Mouse (Mus musculus) stomach, embryonic 14.5 days (tissue): ENCODE data around the gene Rnf157. TPM values are rescaled to one million over a fixed set of nuclear protein-coding genes. Genes with fewer than 3 reads are reported as not detected.

Source experiments
- ATAC-seq: fragments of 200-750 bp; cut with Nextera tagmentation; 2 replicates; pipeline ENCODE4 v1.8.0; 2017; ENCODE audit warnings: low read depth, moderate TSS enrichment; ENCODE audit not compliant: insufficient number of reproducible peaks, insufficient read depth, low FRiP score
- H3K27ac ChIP-seq: fragments of 300-500 bp; sonication (generic); 2 replicates; pipeline ENCODE4 v1.5.1; 2014; ENCODE audit warnings: mild to moderate bottlenecking, low read length, moderate library complexity, mixed read lengths
- H3K27me3 ChIP-seq: fragments of 300-500 bp; sonication (generic); 2 replicates; pipeline ENCODE4 v1.6.1; 2014; ENCODE audit warnings: low read length, control low read depth, mixed read lengths; ENCODE audit not compliant: control insufficient read depth, insufficient read depth
- H3K36me3 ChIP-seq: fragments of 300-500 bp; sonication (generic); 2 replicates; pipeline ENCODE4 v1.6.1; 2014; ENCODE audit warnings: mild to moderate bottlenecking, control low read depth, low read length, moderate library complexity, mixed read lengths; ENCODE audit not compliant: control insufficient read depth, insufficient read depth
- H3K4me1 ChIP-seq: fragments of 300-500 bp; sonication (generic); 2 replicates; pipeline ENCODE4 v1.6.1; 2014; ENCODE audit warnings: low read length, control low read depth, mixed read lengths; ENCODE audit not compliant: control insufficient read depth, insufficient read depth
- H3K4me2 ChIP-seq: fragments of 300-500 bp; sonication (generic); replicated peaks from 2 replicates; pipeline ENCODE4 v1.6.1; 2014; ENCODE audit warnings: low read depth, low read length, control low read depth
- H3K4me3 ChIP-seq: fragments of 300-500 bp; sonication (generic); 2 replicates; pipeline ENCODE4 v1.5.1; 2014; ENCODE audit warnings: low read depth, low read length, control low read depth
- H3K9ac ChIP-seq: fragments of 300-500 bp; sonication (generic); replicated peaks from 2 replicates; pipeline ENCODE4 v1.6.1; 2014; ENCODE audit warnings: low read depth, mild to moderate bottlenecking, control low read depth, low read length, moderate library complexity, mixed read lengths
- H3K9me3 ChIP-seq: fragments of 300-500 bp; sonication (generic); 2 replicates; pipeline ENCODE4 v1.6.1; 2016; ENCODE audit warnings: low read depth, low read length, control low read depth; ENCODE audit not compliant: control insufficient read depth
- whole genome bisulfite sequencing: fragments of 180-500 bp; shearing (Covaris S2); extraction: QIAGEN DNeasy Blood & Tissue Kit; methylation state at CpG from one replicate; pipeline ENCODE4 v1.1.7; 2014; 5-methylcytosine and 5-hydroxymethylcytosine counted together
- polyA plus RNA-seq: library from polyadenylated mRNA; unstranded; fragments of >200 nt; fragmentation: Nextera tagmentation; extraction: Ambion mirVana; gene quantifications from 2 replicates; pipeline ENCODE4 v1.2.1, GENCODE M21; 2014

Gene Rnf157
- polyA plus RNA-seq, 1 experiment from 2014 or later: 12.8 TPM

GRCm38 (mm10) chr11:116335244-116336036 lies 77.4 kb downstream of the Rnf157 start, which contains the start of gene Foxj1:
Gene Foxj1 (minus strand): TSS chr11:116335399.
- Histone ChIP-seq H3K27ac (no peak within 1 kb of the TSS), H3K4me1 (peaks cover 28% of the 10 kb centered on the region), H3K27me3 (peaks cover 18% of the 10 kb centered on the region), H3K4me2 (peak within 1 kb of the TSS; percentile 96), H3K9ac (peak within 1 kb of the TSS; percentile 28; the same call in 1 of the 2 replicates), H3K36me3 (no peaks in the 10 kb centered on the region), H3K4me3 (peak within 1 kb of the TSS; percentile 54), H3K9me3 (no peaks in the 10 kb centered on the region)
- peak; percentile 87 for ATAC-seq
- WGBS: 0% methylated on average over 59 of the region's 61 CpGs

- Histone ChIP-seq H3K36me3 (no peaks in the 10 kb centered on the region), H3K27me3 (peaks cover 18% of the 10 kb centered on the region), H3K4me2 (peak overlapping the region; percentile 96), H3K9me3 (no peaks in the 10 kb centered on the region), H3K4me1 (peaks cover 33% of the 10 kb centered on the region), H3K27ac (no peak overlapping the region), H3K4me3 (peak overlapping the region; percentile 20), H3K9ac (no peak overlapping the region; the same call in 1 of the 2 replicates)
- ATAC-seq: no peak
- WGBS: 9% methylated on average over 26 of the region's 26 CpGs
These were observed 78.4 kb downstream of the Rnf157 start for GRCm38 (mm10) chr11:116334417-116334782.

- ATAC-seq: no peak
- Histone ChIP-seq H3K9ac (no peak overlapping the region; the same call in 1 of the 2 replicates), H3K9me3 (no peaks in the 10 kb centered on the region), H3K4me3 (peak overlapping the region; percentile 20), H3K4me2 (peak overlapping the region; percentile 96), H3K4me1 (peaks cover 34% of the 10 kb centered on the region), H3K36me3 (no peaks in the 10 kb centered on the region), H3K27ac (no peak overlapping the region), H3K27me3 (peaks cover 18% of the 10 kb centered on the region)
- WGBS: 24% methylated on average over 31 of the region's 31 CpGs
These were observed 79.1 kb downstream of the Rnf157 start for GRCm38 (mm10) chr11:116333526-116334416.

GRCm38 (mm10) chr11:116332983-116333270 lies 79.9 kb downstream of the Rnf157 start:
- Histone ChIP-seq H3K36me3 (no peaks in the 10 kb centered on the region), H3K4me1 (peaks cover 34% of the 10 kb centered on the region), H3K4me2 (no peak overlapping the region), H3K4me3 (no peak overlapping the region), H3K9ac (no peak overlapping the region), H3K27me3 (peaks cover 18% of the 10 kb centered on the region), H3K27ac (0 out of 2 replicates have a peak overlapping the region, but pooled peaks have one; percentile 33), H3K9me3 (no peaks in the 10 kb centered on the region)
- ATAC-seq: no peak
- WGBS: 73% methylated on average over 3 of the region's 3 CpGs

- no peak overlapping the region for H3K9ac ChIP-seq
- no peak overlapping the region for H3K4me3 ChIP-seq
- H3K4me2 ChIP-seq: no peak overlapping the region
- WGBS: 39% methylated on average over 19 of the region's 19 CpGs
- H3K4me1 ChIP-seq: peaks cover 34% of the 10 kb centered on the region
- no peaks in the 10 kb centered on the region for H3K36me3 ChIP-seq
- no peak for ATAC-seq
- peaks cover 18% of the 10 kb centered on the region for H3K27me3 ChIP-seq
- no peaks in the 10 kb centered on the region for H3K9me3 ChIP-seq
- H3K27ac ChIP-seq: no peak overlapping the region
These were observed 80.4 kb downstream of the Rnf157 start for GRCm38 (mm10) chr11:116332232-116332982.

- no peak overlapping the region for H3K4me2 ChIP-seq
- H3K27ac ChIP-seq: peak overlapping the region; percentile 45; the same call in 1 of the 2 replicates
- 62% methylated on average over 7 of the region's 7 CpGs for WGBS
- H3K9me3 ChIP-seq: no peaks in the 10 kb centered on the region
- H3K27me3 ChIP-seq: peaks cover 18% of the 10 kb centered on the region
- no peak overlapping the region for H3K9ac ChIP-seq
- H3K4me3 ChIP-seq: no peak overlapping the region
- no peak for ATAC-seq
- H3K4me1 ChIP-seq: peaks cover 34% of the 10 kb centered on the region
- no peaks in the 10 kb centered on the region for H3K36me3 ChIP-seq
These were observed 82.7 kb downstream of the Rnf157 start for GRCm38 (mm10) chr11:116330211-116330518.

GRCm38 (mm10) chr11:116329314-116330210 lies 83.3 kb downstream of the Rnf157 start:
- H3K27me3 ChIP-seq: peaks cover 12% of the 10 kb centered on the region
- WGBS: 48% methylated on average over 18 of the region's 18 CpGs
- no peaks in the 10 kb centered on the region for H3K9me3 ChIP-seq
- H3K27ac ChIP-seq: peak overlapping the region; percentile 45; the same call in 1 of the 2 replicates
- H3K4me2 ChIP-seq: no peak overlapping the region
- no peak for ATAC-seq
- no peak overlapping the region for H3K9ac ChIP-seq
- no peak overlapping the region for H3K4me3 ChIP-seq
- H3K4me1 ChIP-seq: peaks cover 28% of the 10 kb centered on the region
- H3K36me3 ChIP-seq: no peaks in the 10 kb centered on the region
